Mouse (Mus musculus) hindbrain, embryonic 16.5 days (tissue): ENCODE measurements around the gene Serpind1. TPM values are rescaled to one million over a fixed set of nuclear protein-coding genes. Genes with fewer than 3 reads are reported as not detected.

Experiments
- ATAC-seq: fragments of 200-750 bp; cut with Nextera tagmentation; 2 replicates; pipeline ENCODE4 v1.8.0; 2017; ENCODE audit warnings: moderate TSS enrichment, moderate library complexity
- H3K27ac ChIP-seq: fragments of 300-500 bp; sonication (generic); 2 replicates; pipeline ENCODE4 v1.5.1; 2014; ENCODE audit warnings: low read depth, mild to moderate bottlenecking, control low read depth, low read length, moderate library complexity
- H3K27me3 ChIP-seq: fragments of 300-500 bp; sonication (generic); replicated peaks from 2 replicates; pipeline ENCODE4 v1.6.1; 2014; ENCODE audit warnings: low read length; ENCODE audit not compliant: control insufficient read depth, insufficient read depth
- H3K36me3 ChIP-seq: fragments of 300-500 bp; sonication (generic); 2 replicates; pipeline ENCODE4 v1.6.1; 2014; ENCODE audit warnings: mild to moderate bottlenecking, low read length, moderate library complexity, mixed read lengths; ENCODE audit not compliant: control insufficient read depth, insufficient read depth
- H3K4me1 ChIP-seq: fragments of 300-500 bp; sonication (generic); 2 replicates; pipeline ENCODE4 v1.6.1; 2014; ENCODE audit warnings: low read depth, low read length; ENCODE audit not compliant: control insufficient read depth, insufficient read depth
- H3K4me2 ChIP-seq: fragments of 300-500 bp; sonication (generic); 2 replicates; pipeline ENCODE4 v1.6.1; 2014; ENCODE audit warnings: mild to moderate bottlenecking, low read length, control low read depth, moderate library complexity
- H3K4me3 ChIP-seq: fragments of 300-500 bp; sonication (generic); 2 replicates; pipeline ENCODE4 v1.5.1; 2014; ENCODE audit warnings: mild to moderate bottlenecking, low read length, control low read depth, moderate library complexity
- H3K9ac ChIP-seq: fragments of 300-500 bp; sonication (generic); 2 replicates; pipeline ENCODE4 v1.6.1; 2014; ENCODE audit warnings: low read depth, mild to moderate bottlenecking, control low read depth, low read length, moderate library complexity
- H3K9me3 ChIP-seq: fragments of 300-500 bp; sonication (generic); 2 replicates; pipeline ENCODE4 v1.6.1; 2014; ENCODE audit warnings: mild to moderate bottlenecking, low read length, moderate library complexity; ENCODE audit not compliant: control insufficient read depth
- WGBS: fragments of 180-500 bp; shearing (Covaris S2); extraction: QIAGEN DNeasy Blood & Tissue Kit; methylation state at CpG from one replicate; pipeline ENCODE4 v1.1.7; 2014; 5-methylcytosine and 5-hydroxymethylcytosine counted together
- polyA plus RNA-seq: library from polyadenylated mRNA; unstranded; fragments of >200 nt; fragmentation: Nextera tagmentation; extraction: Ambion mirVana; gene quantifications from 2 replicates; pipeline ENCODE4 v1.2.1, GENCODE M21; 2015

Gene Serpind1
- polyA plus RNA-seq, 1 experiment from 2014 or later = 6.0 TPM

GRCm38 (mm10) chr16:17383594-17384326, 52.6 kb downstream of the Serpind1 start:
- no peak overlapping the region for H3K9ac ChIP-seq
- H3K4me1 ChIP-seq = no peaks in the 10 kb centered on the region
- H3K36me3 ChIP-seq = peaks cover 3% of the 10 kb centered on the region
- no peak overlapping the region for H3K4me3 ChIP-seq
- no peak overlapping the region for H3K4me2 ChIP-seq
- H3K9me3 ChIP-seq = no peaks in the 10 kb centered on the region
- WGBS = 94% methylated on average over 2 of the region's 2 CpGs
- no peak overlapping the region for H3K27ac ChIP-seq
- H3K27me3 ChIP-seq = no peaks in the 10 kb centered on the region
- no peak for ATAC-seq

GRCm38 (mm10) chr16:17392784-17393183, 61.6 kb downstream of the Serpind1 start:
- H3K9me3 ChIP-seq = no peaks in the 10 kb centered on the region; the same call in 1 of the 2 replicates
- WGBS = 79% methylated on average over 4 of the region's 4 CpGs
- H3K4me2 ChIP-seq = no peak overlapping the region
- H3K27ac ChIP-seq = no peak overlapping the region
- no peak for ATAC-seq
- no peak overlapping the region for H3K9ac ChIP-seq
- no peaks in the 10 kb centered on the region for H3K27me3 ChIP-seq
- H3K4me3 ChIP-seq = no peak overlapping the region
- H3K4me1 ChIP-seq = no peaks in the 10 kb centered on the region
- H3K36me3 ChIP-seq = peaks cover 9% of the 10 kb centered on the region

Other genes starting within 250 kb of the Serpind1 start
- 135 and 142 TPM in 2 replicates for gene Ppil2, start 220.1 kb upstream of the Serpind1 start, polyA plus RNA-seq
- gene 2610318N02Rik, start 206.2 kb upstream of the Serpind1 start, polyA plus RNA-seq = 13.0 and 13.3 TPM in 2 replicates
- gene Sdf2l1, start 199.0 kb upstream of the Serpind1 start, polyA plus RNA-seq = 37.8 and 39.6 TPM in 2 replicates
- 52.1 and 56.7 TPM in 2 replicates for gene Ydjc, start 186.8 kb upstream of the Serpind1 start, polyA plus RNA-seq
- 3.7 and 3.9 TPM in 2 replicates for gene Ccdc116, start 184.1 kb upstream of the Serpind1 start, polyA plus RNA-seq
- 294 and 296 TPM in 2 replicates for gene Ube2l3, start 128.7 kb upstream of the Serpind1 start, polyA plus RNA-seq
- gene Rimbp3, start 122.8 kb upstream of the Serpind1 start, polyA plus RNA-seq = 1.7 and 1.9 TPM in 2 replicates
- 6.1 and 7.1 TPM in 2 replicates for gene Hic2, start 97.8 kb upstream of the Serpind1 start, polyA plus RNA-seq
- gene Tmem191c, start 55.3 kb upstream of the Serpind1 start, polyA plus RNA-seq = 85.8 and 111 TPM in 2 replicates
- gene Snap29, start 74.6 kb downstream of the Serpind1 start, polyA plus RNA-seq = 24.2 and 24.4 TPM in 2 replicates
- gene Pi4ka, start 74.9 kb downstream of the Serpind1 start, polyA plus RNA-seq = 58.1 and 70.6 TPM in 2 replicates
- 74.3 and 74.6 TPM in 2 replicates for gene Crkl, start 120.6 kb downstream of the Serpind1 start, polyA plus RNA-seq
- gene Aifm3, start 158.2 kb downstream of the Serpind1 start, polyA plus RNA-seq = 13.4 and 14.8 TPM in 2 replicates
- gene Lztr1, start 177.3 kb downstream of the Serpind1 start, polyA plus RNA-seq = 140 and 149 TPM in 2 replicates
- gene Thap7, start 199.8 kb downstream of the Serpind1 start, polyA plus RNA-seq = 65.1 and 65.8 TPM in 2 replicates
- gene Lrrc74b, start 229.9 kb downstream of the Serpind1 start, polyA plus RNA-seq = 1.7 and 1.8 TPM in 2 replicates
- 3.0 and 3.2 TPM in 2 replicates for gene P2rx6, start 230.5 kb downstream of the Serpind1 start, polyA plus RNA-seq